Mouse (Mus musculus) G1E (cell line): ENCODE results near the gene Lclat1.

Experiments used
- CTCF ChIP-seq: IDR thresholded peaks from 2 replicates; pipeline ENCODE4 v1.5.1; 2012; ENCODE audit warnings: low read depth, low read length, inconsistent platforms, mixed read lengths
- GATA1 ChIP-seq: IDR thresholded peaks from 2 replicates; pipeline ENCODE4 v1.6.1; 2012; ENCODE audit warnings: borderline replicate concordance, low read length, inconsistent platforms, mixed read lengths
- GATA2 ChIP-seq: IDR thresholded peaks from 2 replicates; pipeline ENCODE4 v1.6.1; 2012; ENCODE audit warnings: low read depth, low read length, inconsistent platforms, borderline replicate concordance
- POLR2AphosphoS5 ChIP-seq: IDR thresholded peaks from 2 replicates; pipeline ENCODE4 v1.6.1; 2012; ENCODE audit warnings: low read depth, low read length, inconsistent platforms; ENCODE audit not compliant: insufficient replicate concordance
- TAL1 ChIP-seq: conservative IDR thresholded peaks from 2 replicates; pipeline ENCODE4 v1.6.1; 2012; ENCODE audit warnings: low read depth, low read length, inconsistent platforms, mixed read lengths

DNA sequence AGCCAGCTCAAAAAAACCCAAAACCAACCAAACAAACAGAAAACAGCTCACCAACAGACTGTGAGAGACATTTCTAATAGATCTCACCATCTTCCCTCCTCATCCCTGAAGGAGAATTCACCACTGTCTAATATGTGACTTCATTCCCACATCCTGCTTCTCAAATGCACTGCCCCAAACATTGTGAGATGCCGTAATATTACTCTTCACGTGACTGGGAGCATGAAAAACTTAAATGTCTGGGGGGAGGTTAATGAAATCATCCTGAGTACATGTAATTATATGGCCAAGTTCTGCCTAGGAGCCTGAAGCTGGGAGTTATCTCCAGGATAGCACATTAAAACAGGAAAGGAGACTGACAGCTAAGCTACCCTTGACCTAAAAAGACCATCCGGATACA is 138.3 kb downstream of the Lclat1 start:
- TF ChIP-seq TAL1 (no peak), CTCF (no peak), POLR2AphosphoS5 (no peak), GATA1 (no peak), GATA2 (no peak)
